Mouse (Mus musculus) cerebellum, adult 8-10 months (tissue): ENCODE data around the gene Ngrn.

ENCODE experiments used
- DNase-seq: peaks from one replicate; pipeline ENCODE4 v3.0.0; 2022

Gene Ngrn

GRCm38 (mm10) chr7:80264606-80265005, 3.6 kb downstream of the Ngrn start:
- DNase-seq: no peak

DNA sequence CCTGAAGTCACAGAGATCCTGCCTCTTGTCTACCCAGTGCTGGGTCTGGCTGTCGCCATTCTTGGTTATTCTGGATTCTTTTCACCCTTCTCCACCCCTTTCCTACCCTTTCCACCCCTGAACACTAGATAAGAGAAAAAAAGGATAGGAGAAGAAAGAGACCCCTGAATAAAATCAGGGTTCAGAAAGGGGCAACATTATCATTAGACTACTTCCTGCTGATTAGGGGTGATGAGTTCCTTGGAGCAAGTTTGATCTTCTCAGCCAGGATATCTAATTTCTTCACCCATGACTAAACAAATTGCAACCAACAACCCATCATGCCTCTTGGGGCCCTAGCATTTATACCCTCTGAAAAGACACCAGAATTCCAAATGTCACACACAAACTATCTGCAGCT, 6.7 kb downstream of the Ngrn start:
- no peak for DNase-seq

- DNase-seq: peak; percentile 95
Observed at GRCm38 (mm10) chr7:80268897-80269750, 8.1 kb downstream of the Ngrn start, which contains the start of gene Vps33b. TSS of gene Vps33b (plus strand) at chr7:80269649.

GRCm38 (mm10) chr7:80269751-80270255, 8.8 kb downstream of the Ngrn start:
- DNase-seq: no peak

DNA sequence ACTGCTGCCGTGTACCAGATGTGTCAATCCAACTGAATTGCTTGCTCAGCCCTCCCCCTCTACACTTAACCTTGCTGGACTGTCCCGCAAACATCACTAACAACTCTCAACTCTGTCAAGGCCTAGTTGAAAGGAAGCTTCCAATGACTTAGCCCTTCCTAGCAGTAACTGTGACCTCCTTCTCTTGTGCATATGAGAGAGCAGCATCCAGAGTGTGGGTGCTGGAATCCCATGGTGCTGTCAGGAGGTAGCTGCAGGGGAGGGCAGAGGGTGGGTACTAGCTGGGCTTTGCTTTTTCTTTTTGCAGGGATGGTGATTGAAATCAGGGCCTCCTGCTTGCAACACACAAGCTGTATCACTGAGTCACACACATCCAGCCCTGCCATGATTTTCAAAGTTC, 12.4 kb downstream of the Ngrn start:
- DNase-seq: no peak

DNA sequence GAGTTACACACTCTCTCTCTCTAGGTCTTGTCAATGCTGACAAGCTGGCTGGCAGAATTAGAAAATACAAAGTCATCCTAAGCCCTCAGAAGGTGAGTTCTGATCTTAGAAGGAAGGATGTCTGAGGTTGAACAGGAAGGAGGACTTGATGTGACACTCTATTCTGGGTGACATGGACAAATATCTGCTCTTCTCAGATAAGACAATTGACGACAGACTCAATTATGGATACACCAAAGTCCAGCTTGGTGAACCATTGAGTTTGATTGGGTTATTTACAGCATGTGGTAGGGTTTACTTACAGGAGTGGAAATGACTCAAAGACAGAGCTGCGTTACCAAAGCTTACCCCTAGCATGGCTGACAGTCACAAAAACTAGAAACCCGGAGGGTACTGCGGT, 15.4 kb downstream of the Ngrn start:
- no peak for DNase-seq

DNA sequence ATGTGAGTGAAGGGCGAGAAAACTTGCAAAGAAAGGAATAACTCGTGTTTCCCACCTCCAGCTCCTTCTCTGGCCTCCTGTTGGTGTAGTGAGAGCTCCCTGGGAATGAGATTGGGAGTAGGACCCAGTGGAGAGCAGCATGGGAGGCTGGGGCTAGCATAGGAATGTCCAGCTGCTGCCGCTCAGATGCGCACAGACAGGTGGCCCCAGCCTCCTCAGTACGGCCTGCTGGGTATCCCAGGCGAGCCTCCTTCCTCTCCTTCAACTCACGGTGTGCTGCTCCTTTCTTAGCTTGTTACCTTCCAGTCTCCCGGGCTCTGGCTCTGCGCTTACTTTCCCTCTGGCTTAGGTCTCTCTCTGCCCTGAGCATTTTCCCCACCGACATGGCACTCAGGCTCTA, 19.0 kb downstream of the Ngrn start:
- DNase-seq: no peak

GRCm38 (mm10) chr7:80280998-80281397, 20.0 kb downstream of the Ngrn start:
- no peak for DNase-seq

- DNase-seq: no peak
Observed at GRCm38 (mm10) chr7:80281646-80282045, 20.6 kb downstream of the Ngrn start.

GRCm38 (mm10) chr7:80283226-80283918, 22.4 kb downstream of the Ngrn start:
- DNase-seq: no peak

DNA sequence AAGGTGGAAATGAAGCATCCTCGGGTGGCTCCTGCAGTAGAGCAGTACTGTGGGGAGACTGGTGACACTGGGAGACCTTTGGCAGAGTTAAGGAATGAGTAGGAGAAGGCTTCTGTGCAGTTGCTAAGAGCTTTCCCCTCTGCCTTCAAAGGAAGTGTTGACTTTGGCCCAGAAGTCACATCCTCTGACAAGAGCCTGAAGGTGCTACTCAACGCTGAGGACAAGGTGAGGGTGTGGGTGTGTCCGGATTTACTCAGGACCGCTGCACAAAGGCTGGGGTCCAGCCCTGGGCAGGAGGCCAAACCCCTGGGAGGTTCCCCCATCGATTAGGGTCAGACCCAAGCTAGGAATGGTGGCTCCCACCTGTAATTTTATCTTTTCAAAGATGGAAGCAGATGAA, 23.4 kb downstream of the Ngrn start:
- no peak for DNase-seq

DNA sequence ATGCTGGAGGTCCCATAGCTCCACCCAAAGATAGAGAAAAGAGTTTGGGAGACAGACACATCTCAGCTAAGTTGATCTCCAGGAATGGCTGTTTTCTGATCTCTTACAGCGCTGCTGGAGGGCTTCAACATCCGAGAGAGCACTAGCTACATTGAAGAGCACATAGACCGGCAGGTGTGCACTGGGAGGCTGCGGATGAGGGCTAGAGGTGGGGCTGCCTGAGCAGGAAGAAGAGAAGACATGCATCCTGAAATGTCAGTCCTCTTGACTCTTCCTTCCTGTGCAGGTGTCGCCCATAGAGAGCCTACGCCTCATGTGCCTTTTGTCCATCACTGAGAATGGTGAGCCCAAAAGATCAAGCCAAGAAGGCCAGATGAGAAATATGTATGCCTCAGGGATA, 24.7 kb downstream of the Ngrn start:
- no peak for DNase-seq

- no peak for DNase-seq
Observed at GRCm38 (mm10) chr7:80287736-80288135, 26.7 kb downstream of the Ngrn start.

DNA sequence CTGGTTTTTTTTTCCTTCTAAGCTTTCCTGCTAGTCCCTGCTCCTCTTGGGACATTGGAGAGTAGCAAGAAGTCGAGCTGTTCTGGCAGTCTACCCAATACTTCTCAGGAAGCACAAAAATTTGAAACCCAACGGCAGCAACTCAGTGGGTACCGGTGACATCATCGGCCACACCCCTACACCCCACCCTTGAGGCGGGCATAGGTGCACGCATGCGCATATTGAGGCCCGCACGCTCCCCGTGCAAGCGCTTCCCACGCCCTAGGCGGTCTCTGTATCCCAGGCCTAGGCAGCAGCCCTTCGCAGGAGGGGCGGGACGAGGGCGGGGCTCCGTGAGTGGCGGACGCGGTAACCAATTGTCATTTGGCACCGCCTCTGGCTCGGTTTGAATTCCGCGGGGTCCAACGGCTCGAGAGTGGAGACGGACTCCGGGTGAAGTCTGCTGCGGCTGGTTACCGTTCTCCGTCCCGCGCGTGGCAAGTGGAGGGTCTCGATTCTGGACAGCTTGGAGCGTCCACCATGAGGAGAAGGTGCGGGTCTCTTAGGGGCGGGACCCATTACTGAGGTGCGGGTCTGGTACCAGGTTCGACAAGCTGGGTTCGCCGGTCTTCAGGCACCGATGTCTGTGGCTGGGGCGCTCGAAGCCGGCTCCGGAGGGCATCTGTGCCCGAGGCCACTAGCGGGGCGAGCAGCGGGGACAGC, 33.2 kb downstream of the Ngrn start, which contains the start of gene Prc1:
Gene Prc1 (plus strand): TSS at position 389 of the 702 bp plus-strand sequence.
- peak; percentile 99 for DNase-seq

- no peak for DNase-seq
Observed at GRCm38 (mm10) chr7:80294764-80295648, 34.0 kb downstream of the Ngrn start.

- DNase-seq: no peak
Observed at GRCm38 (mm10) chr7:80296462-80296861, 35.4 kb downstream of the Ngrn start.

- no peak for DNase-seq
Observed at GRCm38 (mm10) chr7:80297041-80297440, 36.0 kb downstream of the Ngrn start.

GRCm38 (mm10) chr7:80298754-80299153, 37.7 kb downstream of the Ngrn start:
- DNase-seq: no peak

DNA sequence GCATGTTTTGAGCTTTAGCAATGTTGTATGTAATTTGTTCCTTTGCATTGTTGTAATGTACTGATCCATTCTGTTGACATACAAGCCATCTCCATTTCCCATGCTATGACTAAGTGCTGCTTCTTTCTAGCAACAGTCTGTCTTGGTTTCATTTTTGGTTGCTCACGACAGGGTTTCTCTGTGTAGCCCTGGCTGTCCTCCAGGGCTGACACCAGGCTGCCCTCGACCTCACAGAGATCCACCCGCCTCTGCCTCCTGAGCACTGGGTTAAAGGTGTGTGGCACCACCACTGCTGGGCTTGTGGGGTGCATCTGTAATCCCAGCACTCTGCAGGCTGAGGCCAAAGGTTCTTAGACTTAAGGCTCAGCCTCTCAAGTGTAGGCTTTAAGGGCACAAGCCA, 38.6 kb downstream of the Ngrn start:
- no peak for DNase-seq

DNA sequence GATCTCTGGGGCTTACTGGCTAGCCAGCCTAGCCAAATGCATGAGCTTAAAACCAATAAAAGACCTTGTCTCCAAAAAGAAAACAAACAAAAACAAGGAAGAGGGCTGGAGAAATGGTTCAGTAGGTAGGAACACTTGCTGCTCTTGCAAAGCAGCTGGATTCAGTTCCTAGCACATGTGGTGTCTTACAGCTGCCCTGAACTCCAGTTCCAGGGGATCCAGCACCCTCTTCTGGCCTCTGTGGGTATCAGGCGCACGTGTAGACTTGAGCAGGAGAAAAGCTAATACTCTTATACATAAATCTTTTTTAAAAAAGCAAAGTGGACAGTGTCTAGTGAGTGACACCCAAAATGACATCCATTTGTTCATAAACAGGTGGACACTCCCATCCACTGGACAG, 40.5 kb downstream of the Ngrn start:
- no peak for DNase-seq

GRCm38 (mm10) chr7:80307766-80308165, 46.8 kb downstream of the Ngrn start:
- DNase-seq: no peak

DNA sequence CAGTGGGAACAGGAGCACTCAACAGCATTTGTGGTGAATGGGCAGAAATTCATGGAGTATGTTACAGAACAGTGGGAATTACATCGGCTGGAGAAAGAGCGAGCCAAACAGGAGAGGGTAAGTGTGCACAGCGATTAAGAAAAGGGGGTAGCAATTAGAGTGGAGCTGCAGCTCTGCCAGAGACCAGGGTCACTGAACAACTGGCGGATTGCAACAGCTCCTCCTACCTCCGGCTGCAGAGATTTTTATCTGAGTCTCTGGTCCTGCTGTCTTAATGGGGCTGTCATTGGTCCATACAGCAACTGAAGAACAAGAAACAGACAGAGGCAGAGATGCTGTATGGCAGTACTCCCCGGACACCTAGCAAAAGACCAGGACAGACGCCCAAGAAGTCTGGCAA, 49.8 kb downstream of the Ngrn start:
- DNase-seq: no peak
